Mouse (Mus musculus) ZHBTc4 (cell line): ENCODE measurements around the gene Golgb1.

Source experiments
- DNase-seq: peaks from one replicate; pipeline ENCODE4 v3.0.0-alpha.2; 2011; ENCODE audit warnings: low read depth, low spot score

The Golgb1 gene

DNA sequence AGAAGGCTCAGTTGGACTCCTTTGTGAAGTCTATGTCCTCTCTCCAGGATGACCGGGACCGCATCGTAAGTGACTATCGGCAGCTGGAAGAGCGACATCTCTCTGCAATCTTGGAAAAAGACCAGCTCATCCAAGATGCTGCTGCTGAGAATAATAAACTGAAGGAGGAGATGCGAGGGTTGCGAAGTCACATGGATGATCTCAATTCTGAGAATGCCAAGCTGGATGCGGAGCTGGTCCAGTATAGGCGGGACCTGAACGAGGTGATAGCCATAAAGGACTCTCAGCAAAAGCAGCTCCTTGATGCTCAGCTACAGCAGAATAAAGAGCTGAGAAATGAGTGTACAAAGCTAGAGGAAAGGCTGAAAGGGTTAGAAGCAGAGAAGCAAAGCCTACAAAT lies 43.6 kb downstream of the Golgb1 start:
- no peak for DNase-seq

DNA sequence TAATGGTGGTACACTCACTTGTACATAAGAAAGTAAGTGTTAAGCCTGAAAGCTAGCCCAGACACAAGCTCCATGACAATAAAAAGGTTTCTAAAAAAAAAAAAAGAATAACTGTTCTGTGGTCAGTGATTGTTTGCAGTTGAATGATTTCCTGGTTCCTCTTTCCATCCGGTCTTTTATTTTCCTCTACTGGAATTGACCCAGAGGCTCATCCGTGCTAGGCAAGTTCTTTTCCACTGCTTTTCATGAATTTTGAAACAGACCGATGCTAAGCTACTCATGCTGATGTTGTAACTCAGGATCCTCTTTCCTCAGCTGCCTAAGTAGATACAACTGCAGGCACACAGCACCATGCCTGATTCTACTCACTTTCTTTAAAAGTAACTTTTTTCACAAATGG lies 45.5 kb downstream of the Golgb1 start:
- DNase-seq: no peak

DNA sequence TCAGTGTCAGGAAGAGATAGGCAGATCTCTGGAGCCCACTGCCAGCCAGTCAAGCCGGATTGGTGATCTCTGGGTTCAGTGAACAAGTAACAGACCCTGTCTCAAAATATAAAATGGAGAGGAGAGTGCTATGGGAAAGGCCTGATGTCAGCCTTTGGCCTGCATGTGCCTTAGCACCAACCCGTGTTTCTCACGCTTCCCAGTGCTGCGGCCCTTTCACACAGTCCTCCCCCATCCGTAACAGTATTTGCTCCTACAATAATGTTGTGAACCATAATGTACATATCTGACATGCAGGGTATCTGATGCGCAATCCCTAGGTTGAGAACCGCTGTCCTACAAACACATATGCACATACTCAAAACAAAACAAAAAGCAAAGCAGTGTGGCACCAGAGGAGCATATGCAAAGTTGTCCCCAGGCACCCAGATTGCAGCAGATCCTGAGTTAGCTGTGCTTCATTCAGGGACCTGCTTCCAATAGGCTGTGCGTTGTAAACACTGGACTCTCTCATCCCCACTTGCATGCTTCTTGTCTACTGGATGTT lies 46.2 kb downstream of the Golgb1 start:
- no peak for DNase-seq

DNA sequence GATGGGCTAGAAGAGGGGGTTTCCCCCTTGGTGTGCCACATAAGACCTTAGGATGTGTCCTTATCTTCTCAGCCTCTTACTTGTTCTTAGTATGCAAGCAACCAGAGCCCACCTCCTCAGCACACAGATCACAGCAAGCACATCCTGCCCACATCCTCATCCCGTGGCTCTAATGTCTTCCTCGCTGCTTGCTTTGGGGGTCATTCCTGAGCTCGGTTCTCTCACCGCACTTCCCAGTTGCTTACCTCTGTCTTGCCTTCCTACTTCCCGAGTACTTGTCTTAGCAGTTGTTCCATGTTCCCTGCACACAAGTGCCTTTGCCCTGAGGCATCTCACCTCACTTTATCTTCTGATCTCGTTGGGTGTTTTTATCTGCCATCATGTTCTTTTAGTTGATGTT lies 47.0 kb downstream of the Golgb1 start:
- no peak for DNase-seq

DNA sequence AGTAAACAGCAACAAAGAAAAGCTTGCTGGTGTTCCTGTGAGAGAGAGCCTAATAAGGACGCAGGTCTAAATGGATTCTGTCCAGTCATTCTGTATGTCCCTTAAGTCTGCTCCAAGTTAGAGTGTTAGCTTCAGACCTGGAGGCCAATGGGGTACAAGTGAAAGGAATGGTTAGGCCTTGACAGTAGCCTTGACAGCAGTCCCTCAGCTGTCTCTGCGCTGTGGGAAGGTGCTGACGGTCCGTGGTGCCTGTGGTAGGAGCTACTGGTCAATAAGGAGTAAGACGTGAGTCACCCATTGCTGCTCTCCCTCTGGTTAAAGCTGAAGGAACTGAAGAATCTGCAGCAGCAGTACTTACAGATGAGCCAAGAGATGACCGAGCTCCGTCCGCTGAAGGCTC lies 49.4 kb downstream of the Golgb1 start:
- DNase-seq: no peak

DNA sequence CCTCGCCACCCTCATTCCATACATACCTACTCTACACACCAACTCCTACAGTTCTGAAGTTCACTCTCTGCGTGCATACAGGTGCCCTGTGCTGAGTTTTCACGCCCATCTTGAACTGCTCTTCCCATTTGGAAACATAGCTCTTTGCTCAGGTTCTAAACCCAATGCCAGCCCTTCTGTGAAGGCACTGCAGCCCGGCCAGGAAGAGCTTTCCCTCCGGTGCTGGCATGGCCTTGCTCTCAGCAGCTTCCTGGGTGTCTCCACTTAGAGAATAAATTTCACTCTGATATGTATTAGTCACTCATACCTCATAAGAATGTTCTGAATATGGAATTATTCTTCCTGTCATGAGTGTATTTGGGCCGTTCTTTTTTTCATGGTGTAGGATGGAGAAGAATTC lies 50.4 kb downstream of the Golgb1 start:
- no peak for DNase-seq

DNA sequence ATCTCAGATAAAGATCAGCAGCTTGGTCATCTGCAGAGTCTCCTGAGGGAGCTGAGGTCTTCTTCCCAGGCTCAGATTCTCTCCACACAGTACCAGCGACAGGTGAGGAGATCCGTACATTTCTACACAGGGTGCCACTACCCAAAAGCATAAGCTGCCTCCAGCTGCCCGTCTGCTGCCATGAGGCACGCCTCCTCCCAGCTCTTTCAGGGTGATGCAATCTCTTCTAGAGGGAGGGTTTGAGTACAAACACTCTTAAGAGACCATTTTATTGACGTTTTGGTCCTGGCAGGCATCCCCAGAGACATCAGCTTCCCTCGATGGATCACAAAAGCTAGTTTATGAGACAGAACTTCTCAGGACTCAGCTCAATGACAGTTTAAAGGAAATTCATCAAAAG lies 50.9 kb downstream of the Golgb1 start:
- no peak for DNase-seq

DNA sequence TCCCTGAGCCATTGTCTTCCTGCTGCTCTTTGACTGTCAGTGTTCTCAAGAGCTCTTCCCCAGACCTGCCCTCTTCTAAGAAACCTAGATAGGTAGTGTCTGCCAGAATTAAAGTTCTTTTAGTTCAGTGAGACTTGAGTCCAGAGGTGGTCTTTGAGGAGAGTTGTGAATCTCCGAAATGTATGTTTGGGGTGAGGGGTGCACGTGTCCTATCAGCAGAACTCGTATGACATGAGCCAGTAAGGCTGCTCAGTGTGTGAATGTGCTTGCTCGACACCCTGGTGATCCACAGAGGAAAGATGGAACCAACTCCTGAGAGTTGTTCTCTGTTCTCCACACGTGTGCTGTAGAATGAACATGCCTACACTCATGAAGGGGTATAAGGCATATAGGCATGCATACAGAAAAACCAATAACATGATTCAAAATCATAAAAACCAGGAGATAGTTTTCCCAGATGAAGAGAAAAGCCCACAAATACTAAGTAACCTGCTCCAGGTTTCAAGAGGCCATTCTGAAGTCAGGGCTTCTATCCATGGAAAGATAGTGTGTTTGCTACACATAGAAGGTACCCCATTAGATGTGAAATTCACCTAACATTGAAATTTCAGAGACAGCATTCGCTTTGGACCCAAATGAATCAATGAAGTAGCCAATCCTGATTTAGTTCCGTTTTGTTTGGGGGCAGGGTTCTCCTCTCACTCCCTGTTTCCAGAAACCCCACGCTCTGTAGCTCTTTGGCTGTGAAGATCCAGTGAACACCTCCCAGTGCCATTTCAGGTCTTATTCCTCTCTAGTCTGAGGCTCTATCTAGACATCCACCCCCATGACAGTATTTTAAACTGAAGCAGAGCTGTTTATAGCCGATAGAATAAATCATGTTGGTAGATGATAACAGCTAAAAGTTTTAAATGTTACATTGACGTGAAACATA lies 51.8 kb downstream of the Golgb1 start:
- DNase-seq: no peak

DNA sequence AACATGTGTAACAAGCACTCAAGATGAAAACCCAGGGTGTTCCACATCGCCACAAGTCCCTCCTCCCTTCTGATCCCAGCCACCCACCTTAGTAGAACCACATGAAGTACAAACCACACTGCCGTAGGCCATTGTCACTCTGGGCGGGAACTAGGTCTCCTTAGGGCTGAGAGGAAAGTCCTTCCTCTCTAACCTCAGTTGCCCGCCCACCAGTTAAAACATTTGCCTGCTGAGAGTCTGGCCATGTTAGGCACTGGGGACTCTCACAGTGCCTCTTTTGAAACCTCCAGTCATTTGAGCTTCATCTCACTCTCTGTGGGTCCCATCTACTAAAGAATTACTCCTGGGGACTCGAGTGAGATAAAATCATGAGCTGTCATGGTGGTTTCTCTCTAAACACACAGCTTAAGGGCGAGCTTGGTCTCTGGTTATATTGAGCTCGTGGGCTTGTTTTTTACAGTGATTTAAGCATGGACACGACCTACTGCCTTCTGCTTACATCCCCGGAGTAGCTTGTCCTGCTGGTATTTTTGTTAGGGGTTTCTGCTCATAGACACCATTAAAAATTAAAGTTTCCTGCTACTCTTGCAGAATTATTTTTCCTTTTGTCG lies 52.7 kb downstream of the Golgb1 start:
- DNase-seq: no peak

DNA sequence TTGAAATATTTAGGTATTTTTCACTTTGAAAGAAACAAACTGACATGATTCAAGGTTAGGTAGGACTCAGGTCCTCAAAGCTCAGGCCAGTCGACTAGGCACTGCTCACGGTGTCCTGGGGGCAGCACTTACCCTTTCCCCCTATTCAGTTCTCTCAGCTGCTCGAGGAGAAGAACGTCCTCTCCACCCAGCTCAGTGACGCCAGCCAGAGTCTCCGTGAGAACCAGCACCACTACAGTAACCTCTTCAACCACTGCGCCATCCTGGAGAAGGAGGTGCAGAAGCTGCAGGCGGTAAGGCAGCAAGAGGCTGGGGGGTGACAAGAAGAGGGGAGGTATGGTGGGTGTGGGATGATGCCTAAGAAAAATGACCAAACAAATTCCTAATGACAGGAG lies 53.2 kb downstream of the Golgb1 start:
- DNase-seq: no peak

DNA sequence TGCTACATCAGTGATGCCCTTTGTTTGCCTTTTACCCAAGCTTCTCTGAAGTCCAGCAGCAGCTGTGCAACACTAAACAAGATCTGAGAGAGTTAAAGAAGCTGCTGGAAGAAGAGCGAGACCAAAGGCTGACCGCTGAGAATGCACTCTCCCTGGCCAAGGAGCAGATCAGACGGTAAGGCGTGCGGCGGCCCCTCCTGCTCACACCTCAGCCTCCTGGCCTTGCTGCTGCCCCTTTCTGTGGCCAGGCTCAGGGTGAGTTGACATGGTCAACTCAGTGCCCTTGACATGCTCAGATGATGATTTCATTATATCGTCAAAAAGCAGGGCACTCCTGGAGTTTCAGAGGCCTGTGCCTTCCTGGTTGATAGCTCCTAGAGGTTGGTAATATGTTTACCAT lies 54.3 kb downstream of the Golgb1 start:
- DNase-seq: no peak

DNA sequence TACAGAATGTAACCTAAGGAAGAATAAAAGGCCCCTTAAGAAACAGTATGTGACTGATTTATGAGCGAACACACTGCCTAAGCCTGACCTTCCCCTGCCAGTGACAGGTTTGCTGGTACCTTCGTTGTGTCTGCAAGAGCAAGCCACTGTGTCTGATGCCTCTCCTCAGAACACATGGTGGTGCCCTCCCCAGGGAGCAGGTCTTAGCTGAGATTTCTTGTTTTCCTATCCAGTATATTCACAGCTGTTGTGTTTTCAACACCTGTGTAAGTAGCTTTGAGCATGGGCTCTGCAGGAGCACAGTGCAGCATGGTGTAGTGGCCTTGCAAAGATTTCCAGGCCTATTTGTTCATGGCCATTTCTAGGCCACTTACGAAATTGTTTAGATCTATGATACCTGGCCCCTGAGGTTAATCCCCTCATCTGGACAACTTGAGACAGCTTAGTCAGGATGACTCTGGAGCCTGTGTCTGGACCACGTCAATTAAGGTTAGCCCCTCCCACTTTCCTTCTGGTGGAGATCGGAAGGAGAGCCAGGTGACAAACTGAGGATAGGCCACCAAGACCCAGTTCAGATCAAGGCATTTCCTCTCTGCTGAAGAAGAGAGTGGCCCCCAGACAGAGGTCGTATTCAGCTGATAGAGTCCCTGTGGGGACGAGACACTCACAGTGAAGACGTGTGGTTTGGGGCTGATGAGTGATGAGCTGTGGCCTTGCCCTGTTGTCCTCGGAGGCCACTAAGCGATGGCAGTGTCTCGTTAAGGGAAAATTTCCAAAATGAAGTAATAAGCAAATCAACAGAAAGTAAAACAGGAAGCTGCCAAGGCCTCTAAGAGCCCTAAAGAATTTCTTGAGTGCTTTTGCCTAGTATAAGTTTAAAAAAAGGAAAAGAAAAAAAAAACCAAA lies 55.5 kb downstream of the Golgb1 start:
- DNase-seq: no peak

DNA sequence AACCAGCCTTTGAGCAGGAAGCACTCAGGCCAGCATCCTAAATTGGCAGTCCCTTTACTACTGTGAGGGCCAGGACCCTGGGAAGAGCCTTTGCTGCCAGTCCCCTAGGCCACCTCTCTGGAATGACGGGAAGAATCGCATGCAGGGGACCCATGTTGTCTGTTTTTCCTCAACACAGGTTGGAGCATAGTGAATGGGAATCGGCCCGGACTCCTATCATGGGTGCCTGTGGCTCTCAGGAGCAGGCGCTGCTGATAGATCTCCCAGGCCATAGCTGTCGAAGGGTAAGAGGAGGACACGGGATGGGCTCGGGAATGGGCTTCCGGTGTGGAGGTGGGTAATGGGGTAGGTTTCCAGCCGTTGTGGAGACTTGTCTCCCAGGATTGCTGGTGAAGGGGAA lies 56.4 kb downstream of the Golgb1 start:
- no peak for DNase-seq

DNA sequence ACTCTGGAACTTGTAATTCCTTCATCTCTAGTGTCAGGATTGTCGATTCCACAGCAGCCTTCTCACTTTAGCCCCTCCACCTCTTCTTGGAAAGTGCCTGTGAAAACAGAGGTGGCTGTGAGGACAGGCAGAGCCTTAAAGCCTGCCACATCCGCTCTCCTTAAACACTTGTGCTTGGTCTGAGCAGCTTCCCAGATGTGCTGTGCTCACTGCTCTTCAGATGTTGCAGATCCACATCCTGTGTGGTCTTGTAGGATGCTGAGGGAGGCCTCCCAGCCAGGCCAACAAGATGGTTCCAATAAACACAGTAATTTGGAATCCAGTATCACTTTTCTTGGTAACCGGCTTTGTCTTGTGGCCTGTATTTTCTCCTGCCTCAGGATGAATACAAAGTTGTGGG lies 57.0 kb downstream of the Golgb1 start:
- no peak for DNase-seq

DNA sequence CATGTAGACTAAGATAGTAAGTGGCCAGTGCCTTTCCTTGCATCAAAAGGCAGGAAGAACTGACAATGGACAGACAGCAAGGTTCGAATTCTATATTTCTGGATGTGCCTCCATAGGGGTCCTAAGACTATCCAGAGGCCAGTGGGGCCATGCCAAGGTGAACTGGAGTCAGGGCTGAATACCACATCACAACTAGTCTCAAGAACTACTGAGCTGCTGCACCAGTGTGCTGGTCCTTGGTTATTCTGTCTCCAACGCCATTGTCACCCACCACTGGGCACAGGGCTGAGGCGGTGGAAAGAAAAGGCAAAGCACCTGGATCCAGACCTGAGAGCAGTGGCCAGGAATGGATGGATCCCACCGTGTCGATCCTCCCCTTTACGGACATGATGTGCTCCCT lies 57.6 kb downstream of the Golgb1 start:
- DNase-seq: no peak

DNA sequence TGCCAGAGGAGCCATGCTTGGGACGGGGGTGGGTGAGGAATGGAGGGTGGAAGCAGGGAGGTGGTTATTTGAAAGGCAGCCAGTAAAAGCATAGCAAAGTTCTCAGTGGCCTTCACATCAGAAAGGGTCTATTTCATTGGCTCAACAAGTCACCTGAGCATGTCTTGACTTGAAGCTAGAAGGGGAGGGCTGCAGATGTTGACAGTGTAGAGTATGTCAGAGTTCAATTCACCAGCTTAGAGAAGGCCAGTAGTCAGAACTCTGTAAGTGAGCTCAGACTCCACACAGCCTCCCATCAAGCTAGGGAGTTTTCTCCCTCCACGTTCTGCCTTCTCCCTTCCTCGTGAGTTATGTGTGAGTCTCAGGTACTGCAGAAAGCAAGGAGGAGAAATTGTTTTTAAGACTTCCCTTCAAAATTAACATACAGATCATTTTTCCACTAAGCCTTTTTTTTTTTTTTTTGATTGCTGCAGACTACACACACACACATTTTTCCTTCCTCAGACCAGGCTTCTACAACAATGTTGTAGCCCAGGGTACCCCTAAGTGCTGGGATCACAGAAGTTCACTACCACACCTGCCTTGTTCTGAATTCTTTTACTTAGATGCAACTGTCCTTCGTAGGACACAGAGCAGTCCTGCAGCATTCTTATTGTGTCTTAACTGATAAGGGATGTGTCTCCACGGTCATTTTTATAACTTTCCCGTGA lies 59.3 kb downstream of the Golgb1 start:
- DNase-seq: no peak

DNA sequence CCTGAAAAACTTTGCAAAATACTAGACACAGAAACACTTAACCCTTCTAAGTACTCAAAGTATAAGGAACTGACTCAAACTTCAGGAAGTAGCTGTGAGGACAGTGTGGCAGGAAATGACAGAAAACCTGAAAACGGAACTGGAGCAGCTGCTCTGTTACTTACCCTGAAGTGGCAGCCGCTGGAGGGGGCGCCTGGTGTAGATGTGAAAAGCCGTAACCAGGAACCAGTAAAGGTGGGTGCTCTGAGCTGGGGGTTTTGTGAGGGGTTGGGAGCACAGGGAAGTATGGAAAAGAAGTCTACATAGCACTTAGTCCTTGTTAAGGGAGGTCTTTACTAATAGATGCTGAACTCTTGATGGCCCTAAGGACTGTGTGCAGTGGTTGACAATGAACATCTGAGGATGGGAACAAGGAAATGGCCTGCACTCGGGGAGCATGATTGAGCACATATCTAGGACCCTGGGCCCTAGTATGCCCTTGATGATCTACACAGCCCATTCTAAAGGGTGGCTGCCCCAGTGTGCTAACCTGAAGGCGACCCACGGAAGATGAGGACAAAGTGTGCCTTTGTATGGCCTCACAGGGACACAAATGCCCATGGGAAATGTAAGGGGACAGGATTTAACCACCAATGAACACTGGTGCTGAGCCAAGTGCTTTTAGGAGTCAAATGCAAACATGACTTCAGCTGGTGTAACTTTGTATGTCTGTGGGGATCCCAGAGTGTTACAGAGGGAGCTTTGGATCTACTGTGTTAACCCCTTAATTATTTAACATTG lies 60.1 kb downstream of the Golgb1 start, which contains the start of gene Hcls1:
Hcls1 (plus strand) TSS at position 143 of the 780 bp plus-strand sequence.
- no peak for DNase-seq

DNA sequence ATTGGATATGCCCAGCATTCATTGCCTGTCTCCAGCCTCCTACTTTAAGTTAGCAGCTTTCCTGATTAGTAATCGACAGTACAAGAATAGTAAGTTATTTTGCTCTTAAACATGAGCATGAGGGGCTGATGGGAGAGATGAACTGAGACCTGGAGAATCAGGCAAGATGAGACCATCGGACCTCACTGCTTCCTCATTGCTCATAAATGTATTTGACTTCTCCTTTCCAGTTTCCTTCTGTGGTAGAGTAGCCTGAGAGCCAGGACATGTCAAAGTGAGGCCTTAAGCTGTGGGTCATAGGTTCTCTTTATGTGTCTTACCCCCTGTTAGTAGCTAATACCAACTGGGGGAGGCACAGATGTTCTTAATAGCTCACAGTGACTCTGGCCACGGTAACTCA lies 60.9 kb downstream of the Golgb1 start:
- no peak for DNase-seq

DNA sequence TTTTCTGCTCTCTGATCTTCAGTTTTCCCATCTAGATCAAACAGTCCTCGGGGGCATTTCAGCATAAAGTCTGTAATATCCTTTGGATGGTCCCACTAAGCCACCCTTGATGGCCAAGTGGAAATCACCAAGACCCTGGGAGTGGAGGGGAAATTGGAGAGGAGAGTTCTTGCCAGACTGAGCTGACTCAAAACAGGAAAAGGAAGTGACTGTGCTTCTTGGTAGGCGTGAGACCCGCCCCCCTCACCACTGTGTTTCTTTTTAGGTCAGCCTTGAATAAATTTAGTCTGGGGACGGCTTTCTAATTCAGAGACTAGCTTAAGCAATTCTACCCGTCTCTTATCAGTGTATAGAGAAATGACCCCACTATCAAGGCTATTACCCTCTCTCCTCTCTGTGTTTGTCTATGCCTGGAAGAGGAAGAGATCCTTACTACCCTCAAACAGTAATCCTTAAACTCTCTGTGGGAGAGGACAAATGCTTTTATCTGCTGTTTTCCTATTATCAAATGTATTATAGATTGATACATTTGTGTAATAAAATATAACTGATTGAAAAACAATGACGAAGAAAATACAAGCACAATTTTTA lies 66.3 kb downstream of the Golgb1 start:
- no peak for DNase-seq

DNA sequence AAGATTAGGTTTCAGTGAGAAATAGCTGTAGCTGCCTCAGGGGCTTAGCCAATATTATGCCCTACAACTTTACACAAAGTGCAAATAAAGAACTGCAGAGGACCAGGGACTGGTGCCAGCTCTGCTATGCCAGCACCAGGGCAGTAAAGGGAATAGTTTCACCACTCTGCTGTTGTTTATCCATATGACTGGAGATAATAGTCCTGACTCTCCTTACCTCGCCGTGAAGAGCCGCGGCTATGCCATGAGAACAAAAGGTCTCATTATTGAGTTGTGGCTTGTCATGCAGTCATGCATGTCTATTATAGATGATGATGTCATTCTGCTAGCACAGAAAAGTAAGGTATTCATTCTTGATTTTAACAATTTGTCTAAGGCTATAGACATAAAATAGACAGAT lies 67.0 kb downstream of the Golgb1 start:
- no peak for DNase-seq
